Mouse (Mus musculus) stomach, postnatal 0 days (tissue): Measurements from ENCODE around the gene Tmub1.

Source experiments
- CTCF ChIP-seq: IDR thresholded peaks from 2 replicates; pipeline ENCODE4 v1.5.1; 2016; ENCODE audit warnings: antibody characterized with exemption, low read depth, mild to moderate bottlenecking, moderate library complexity
- EP300 ChIP-seq: optimal IDR thresholded peaks from 2 replicates; pipeline ENCODE3; 2016; ENCODE audit warnings: antibody characterized with exemption

- TF ChIP-seq CTCF (no peak), EP300 (no peak)
Measured at GRCm38 (mm10) chr5:24428596-24428995, 19.1 kb downstream of the Tmub1 start.
